Comparison of ENCODE assay signal across 15 mouse cellular contexts in genomic region chr7:123238621-123239020, GRCm38 (mm10). TPM values are rescaled to one million over a fixed set of nuclear protein-coding genes. Genes with fewer than 3 reads are reported as not detected.
DNase-seq lines count a peak whose midpoint lies in the region; ATAC-seq and TF ChIP-seq lines count a peak whose summit lies in the region.
"Had no signal": no experiment of that assay in that cellular context is flagged by ENCODE, and none has a peak within 500 bp of the region (broad histone marks: within the 10 kb centered on the region; RNA-seq: fewer than 3 reads in every experiment).

No protein-coding gene starts in this region.

- no peaks in the 10 kb centered on the region for H3K9me3 ChIP-seq in hindbrain, embryonic 11.5 days (ENCODE audit: control insufficient read depth, low read length)
- H3K9me3 ChIP-seq in hindbrain, embryonic 10.5 days = no peaks in the 10 kb centered on the region
- H3K9me3 ChIP-seq in forebrain, postnatal 0 days (ENCODE audit: low read length) = no peaks in the 10 kb centered on the region
- no peaks in the 10 kb centered on the region for H3K9me3 ChIP-seq in midbrain, embryonic 14.5 days (ENCODE audit: control insufficient read depth, low read length)
- H3K9me3 ChIP-seq: limb, embryonic 13.5 days had no signal

- H3K9ac ChIP-seq in hindbrain, embryonic 11.5 days (ENCODE audit: low read depth, low read length) = no peak overlapping the region
- H3K9ac ChIP-seq in forebrain, postnatal 0 days = no peak overlapping the region
- no peak overlapping the region for H3K9ac ChIP-seq in midbrain, embryonic 14.5 days (replicated peaks; ENCODE audit: low read length)
- H3K9ac ChIP-seq: limb, embryonic 13.5 days had no signal

- DNase-seq in hindbrain, embryonic 11.5 days (ENCODE audit: low spot score) = peak; percentile 32
- DNase-seq in hindbrain, embryonic 10.5 days (ENCODE audit: low spot score) = no peak
- peak; percentile 39 for DNase-seq in forebrain, postnatal 0 days
- DNase-seq in midbrain, embryonic 14.5 days = peak; percentile 67
- peak; percentile 16 for DNase-seq in telencephalon, adult 2 months (ENCODE audit: low read depth, low spot score)
- DNase-seq in layer of hippocampus, postnatal 10 days (ENCODE audit: low spot score in 2 of 2) = no peak
- DNase-seq in kidney, postnatal 4 days = no peak
- DNase-seq: cerebellum, adult 8-10 months; gastrocnemius, adult 2 months; heart, adult 18-20 months; lung, postnatal 36 days had no signal

- no peaks in the 10 kb centered on the region for H3K36me3 ChIP-seq in hindbrain, embryonic 11.5 days (ENCODE audit: control insufficient read depth, insufficient read depth, low read length)
- no peaks in the 10 kb centered on the region for H3K36me3 ChIP-seq in hindbrain, embryonic 10.5 days
- H3K36me3 ChIP-seq in forebrain, postnatal 0 days (ENCODE audit: insufficient read depth) = no peaks in the 10 kb centered on the region
- H3K36me3 ChIP-seq in midbrain, embryonic 14.5 days (ENCODE audit: control insufficient read depth, insufficient read depth, low read length) = no peaks in the 10 kb centered on the region
- H3K36me3 ChIP-seq: limb, embryonic 13.5 days had no signal

- no peak overlapping the region for H3K27ac ChIP-seq in hindbrain, embryonic 11.5 days (ENCODE audit: low read depth, low read length)
- H3K27ac ChIP-seq in hindbrain, embryonic 10.5 days = no peak overlapping the region
- no peak overlapping the region for H3K27ac ChIP-seq in forebrain, postnatal 0 days (ENCODE audit: low read depth, low read length)
- H3K27ac ChIP-seq in midbrain, embryonic 14.5 days (replicated peaks; ENCODE audit: low read depth, low read length) = no peak overlapping the region
- H3K27ac ChIP-seq: gastrocnemius, adult 2 months; layer of hippocampus, adult 2 months; limb, embryonic 13.5 days had no signal

- 75% methylated on average over 4 of the region's 4 CpGs for WGBS in hindbrain, embryonic 11.5 days
- WGBS in hindbrain, embryonic 10.5 days = 75% methylated on average over 4 of the region's 4 CpGs
- 61% methylated on average over 4 of the region's 4 CpGs for WGBS in forebrain, postnatal 0 days
- WGBS in midbrain, embryonic 14.5 days = 43% methylated on average over 4 of the region's 4 CpGs

- no peak overlapping the region for H3K4me2 ChIP-seq in hindbrain, embryonic 11.5 days (replicated peaks; ENCODE audit: low read depth, low read length)
- no peak overlapping the region for H3K4me2 ChIP-seq in forebrain, postnatal 0 days (ENCODE audit: low read depth)
- no peak overlapping the region for H3K4me2 ChIP-seq in midbrain, embryonic 14.5 days (ENCODE audit: low read length)
- H3K4me2 ChIP-seq: limb, embryonic 13.5 days had no signal

- H3K27me3 ChIP-seq in hindbrain, embryonic 11.5 days (ENCODE audit: control insufficient read depth, insufficient read depth, low read length) = no peaks in the 10 kb centered on the region
- no peaks in the 10 kb centered on the region for H3K27me3 ChIP-seq in hindbrain, embryonic 10.5 days (ENCODE audit: insufficient read depth, poor library complexity, severe bottlenecking)
- no peaks in the 10 kb centered on the region for H3K27me3 ChIP-seq in forebrain, postnatal 0 days (ENCODE audit: insufficient read depth, low read length)
- no peaks in the 10 kb centered on the region for H3K27me3 ChIP-seq in midbrain, embryonic 14.5 days (ENCODE audit: control insufficient read depth, insufficient read depth, low read length)
- H3K27me3 ChIP-seq: limb, embryonic 13.5 days had no signal

- H3K4me3 ChIP-seq in hindbrain, embryonic 11.5 days (ENCODE audit: low read depth, low read length) = no peak overlapping the region
- no peak overlapping the region for H3K4me3 ChIP-seq in hindbrain, embryonic 10.5 days
- H3K4me3 ChIP-seq in forebrain, postnatal 0 days (ENCODE audit: low read depth, low read length) = no peak overlapping the region
- H3K4me3 ChIP-seq in midbrain, embryonic 14.5 days (replicated peaks; ENCODE audit: low read depth, low read length) = no peak overlapping the region
- H3K4me3 ChIP-seq: erythroblast, embryonic 14.5 days; gastrocnemius, adult 2 months; layer of hippocampus, adult 2 months; limb, embryonic 13.5 days had no signal

- no peak for ATAC-seq in hindbrain, embryonic 11.5 days (ENCODE audit: low FRiP score)
- peak; percentile 85 for ATAC-seq in forebrain, postnatal 0 days
- ATAC-seq in midbrain, embryonic 14.5 days (ENCODE audit: low FRiP score, low TSS enrichment) = no peak

- no peak for TF ChIP-seq CTCF in forebrain, postnatal 0 days (IDR thresholded peaks at IDR 0.05; ENCODE audit: low read depth)

- no peaks in the 10 kb centered on the region for H3K4me1 ChIP-seq in hindbrain, embryonic 11.5 days (replicated peaks; ENCODE audit: control insufficient read depth, insufficient read depth, low read length)
- H3K4me1 ChIP-seq in hindbrain, embryonic 10.5 days (replicated peaks) = peaks cover 5% of the 10 kb centered on the region
- no peaks in the 10 kb centered on the region for H3K4me1 ChIP-seq in forebrain, postnatal 0 days (ENCODE audit: insufficient read depth)
- peaks cover 6% of the 10 kb centered on the region for H3K4me1 ChIP-seq in midbrain, embryonic 14.5 days (ENCODE audit: control insufficient read depth, insufficient read depth, low read length)
- H3K4me1 ChIP-seq: limb, embryonic 13.5 days had no signal

RNA-seq across cellular contexts. Expression of gene Slc5a11, which starts 24.0 kb away (rescaled TPM):
- 0.43 TPM in 1 of 2 replicates, not detected in the other for polyA plus RNA-seq in hindbrain, embryonic 11.5 days (2014; fragmentation: Nextera tagmentation; extraction: Ambion mirVana)
- polyA plus RNA-seq in hindbrain, embryonic 10.5 days (2016; fragmentation: Nextera tagmentation; extraction: Ambion mirVana) = 0.08 and 0.34 TPM in 2 replicates
- total RNA-seq in forebrain, postnatal 0 days (2014; rRNA removed) = 0.23 and 0.29 TPM in 2 replicates
- 0.15 and 0.17 TPM in 2 replicates for polyA plus RNA-seq in forebrain, postnatal 0 days (2015; fragmentation: Nextera tagmentation; extraction: Ambion mirVana)
- 1.2 TPM in 1 of 2 replicates, not detected in the other for polyA plus RNA-seq in midbrain, embryonic 14.5 days (2014; fragmentation: Nextera tagmentation; extraction: Ambion mirVana)
- total RNA-seq in layer of hippocampus, postnatal 10 days (2021) = under 1 TPM in 1 of 2 experiments, not detected in 1; 0.25 TPM
- total RNA-seq: adrenal gland, adult 18-20 months; gastrocnemius, adult 2 months; heart, adult 18-20 months had no signal
- polyA plus RNA-seq: erythroblast, embryonic 14.5 days had no signal

Comparison
In these comparisons a context has a peak if more than half of its experiments do, and no peak if none do; other contexts are left out.
1. DNase-seq: peak in hindbrain, embryonic 11.5 days (single experiment), forebrain, postnatal 0 days (single experiment), midbrain, embryonic 14.5 days (single experiment) and telencephalon, adult 2 months (single experiment); none in hindbrain, embryonic 10.5 days (single experiment), layer of hippocampus, postnatal 10 days (0 of 2) and kidney, postnatal 4 days (0 of 2).